Mouse (Mus musculus) MEL (cell line): Measurements from ENCODE around the gene Crtap. TPM values are rescaled to one million over a fixed set of nuclear protein-coding genes. Genes with fewer than 3 reads are reported as not detected.

Experiments used
- DNase-seq: peaks from one replicate; pipeline ENCODE4 v3.0.0; 2011; ENCODE audit warnings: low read depth, low spot score
- H3K27ac ChIP-seq: 2 replicates; pipeline ENCODE4 v1.5.1; 2012; ENCODE audit warnings: low read depth, mild to moderate bottlenecking, control low read depth, low read length, moderate library complexity; ENCODE audit not compliant: control insufficient read depth
- H3K27me3 ChIP-seq, 2 experiments: fragments of 150-350 bp in 1 of 2; sonication (generic) in 1 of 2; 2 replicates each; pipeline ENCODE4 v1.6.1; 2012; ENCODE audit warnings: low read length in 2 of 2, mild to moderate bottlenecking in 2 of 2, improper control_type of control experiment in 1 of 2, moderate library complexity in 1 of 2; ENCODE audit not compliant: insufficient read depth in 2 of 2, control insufficient read depth in 1 of 2
- H3K36me3 ChIP-seq, 2 experiments: 2 replicates each; pipeline ENCODE4 v1.6.1; 2012 to 2014; ENCODE audit warnings: low read length in 2 of 2, improper control_type of control experiment in 1 of 2, inconsistent platforms in 1 of 2, mild to moderate bottlenecking in 1 of 2; ENCODE audit not compliant: insufficient read depth in 2 of 2, control insufficient read depth in 1 of 2
- H3K4me1 ChIP-seq, 2 experiments: fragments of 150-350 bp in 1 of 2; sonication (generic) in 1 of 2; 2 replicates each; pipeline ENCODE4 v1.6.1; 2012; ENCODE audit warnings: low read length in 2 of 2, improper control_type of control experiment in 1 of 2, mild to moderate bottlenecking in 1 of 2; ENCODE audit not compliant: insufficient read depth in 2 of 2, control insufficient read depth in 1 of 2
- H3K4me3 ChIP-seq, 2 experiments: fragments of 150-350 bp in 1 of 2; sonication (generic) in 1 of 2; 2 replicates each; pipeline ENCODE4 v1.5.1; 2012; ENCODE audit warnings: low read depth in 2 of 2, low read length in 2 of 2, mild to moderate bottlenecking in 2 of 2, moderate library complexity in 2 of 2, control low read depth in 1 of 2, improper control_type of control experiment in 1 of 2; ENCODE audit not compliant: control insufficient read depth in 1 of 2, insufficient read depth in 1 of 2
- H3K79me2 ChIP-seq: 2 replicates; pipeline ENCODE4 v1.6.1; 2012; ENCODE audit warnings: mild to moderate bottlenecking, low read length, moderate library complexity; ENCODE audit not compliant: control insufficient read depth, poor library complexity, insufficient read depth
- H3K9ac ChIP-seq: 2 replicates; pipeline ENCODE4 v1.6.1; 2012; ENCODE audit warnings: low read depth, mild to moderate bottlenecking, control low read depth, low read length, moderate library complexity; ENCODE audit not compliant: control insufficient read depth, poor library complexity, severe bottlenecking
- H3K9me3 ChIP-seq: fragments of 150-350 bp; sonication (generic); replicated peaks from 2 replicates; pipeline ENCODE4 v1.6.1; 2012; ENCODE audit warnings: mild to moderate bottlenecking, low read length, improper control_type of control experiment, moderate library complexity; ENCODE audit not compliant: insufficient read depth
- BHLHE40 ChIP-seq: IDR thresholded peaks from 2 replicates; pipeline ENCODE4 v1.6.1; 2012; ENCODE audit warnings: low read depth, mild to moderate bottlenecking, inconsistent platforms, low read length, improper control_type of control experiment, borderline replicate concordance
- CHD2 ChIP-seq: IDR thresholded peaks from 2 replicates; pipeline ENCODE4 v1.6.1; 2011; ENCODE audit warnings: low read length, improper control_type of control experiment
- CTCF ChIP-seq, 3 experiments: IDR thresholded peaks in 2 of 3; conservative IDR thresholded peaks in 1 of 3; 2 replicates each; pipeline ENCODE4 v1.5.1; 2011 to 2012; ENCODE audit warnings: low read length in 3 of 3, low read depth in 2 of 3, mild to moderate bottlenecking in 2 of 3, improper control_type of control experiment in 1 of 3, inconsistent platforms in 1 of 3, mixed read lengths in 1 of 3, moderate library complexity in 1 of 3; ENCODE audit not compliant: control insufficient read depth in 1 of 3, insufficient read depth in 1 of 3, poor library complexity in 1 of 3, severe bottlenecking in 1 of 3
- E2F4 ChIP-seq: IDR thresholded peaks from 2 replicates; pipeline ENCODE4 v1.6.1; 2011; ENCODE audit warnings: low read depth, low read length, improper control_type of control experiment, borderline replicate concordance
- EP300 ChIP-seq, 2 experiments: IDR thresholded peaks; 2 replicates each; pipeline ENCODE4 v1.6.1; 2011; ENCODE audit warnings: improper control_type of control experiment in 2 of 2, low read length in 2 of 2, low read depth in 1 of 2, mild to moderate bottlenecking in 1 of 2
- ETS1 ChIP-seq: IDR thresholded peaks from 2 replicates; pipeline ENCODE4 v1.6.1; 2012; ENCODE audit warnings: low read depth, mild to moderate bottlenecking, inconsistent platforms, low read length, improper control_type of control experiment, moderate library complexity
- GABPA ChIP-seq: IDR thresholded peaks from 2 replicates; pipeline ENCODE4 v1.6.1; 2012; ENCODE audit warnings: low read depth, mild to moderate bottlenecking, inconsistent platforms, low read length, improper control_type of control experiment, moderate library complexity
- GATA1 ChIP-seq: IDR thresholded peaks from 2 replicates; pipeline ENCODE4 v1.6.1; 2011; ENCODE audit warnings: low read depth, low read length, improper control_type of control experiment
- HCFC1 ChIP-seq: IDR thresholded peaks from 2 replicates; pipeline ENCODE4 v1.6.1; 2012; ENCODE audit warnings: low read depth, mild to moderate bottlenecking, inconsistent platforms, low read length, improper control_type of control experiment, moderate library complexity
- JUND ChIP-seq: IDR thresholded peaks from 2 replicates; pipeline ENCODE4 v1.6.1; 2011; ENCODE audit warnings: low read depth, mild to moderate bottlenecking, improper control_type of control experiment, low read length
- KAT2A ChIP-seq: conservative IDR thresholded peaks from 2 replicates; pipeline ENCODE4 v1.6.1; 2012; ENCODE audit warnings: low read depth, low read length, improper control_type of control experiment, inconsistent platforms
- MAFK ChIP-seq: IDR thresholded peaks from 2 replicates; pipeline ENCODE4 v1.6.1; 2011; ENCODE audit warnings: low read depth, mild to moderate bottlenecking, low read length, improper control_type of control experiment, borderline replicate concordance
- MAX ChIP-seq: IDR thresholded peaks from 2 replicates; pipeline ENCODE4 v1.6.1; 2011; ENCODE audit warnings: low read length, improper control_type of control experiment
- MEF2A ChIP-seq: IDR thresholded peaks from 2 replicates; pipeline ENCODE4 v1.6.1; 2014; ENCODE audit warnings: low read depth, mild to moderate bottlenecking, inconsistent platforms, low read length, improper control_type of control experiment; ENCODE audit not compliant: poor library complexity, insufficient replicate concordance, severe bottlenecking; ENCODE audit errors: extremely low read depth
- MXI1 ChIP-seq: IDR thresholded peaks from 2 replicates; pipeline ENCODE4 v1.6.1; 2011; ENCODE audit warnings: mild to moderate bottlenecking, low read depth, low read length, improper control_type of control experiment
- MYB ChIP-seq: IDR thresholded peaks from 2 replicates; pipeline ENCODE4 v1.6.1; 2011; ENCODE audit warnings: mild to moderate bottlenecking, low read depth, low read length, improper control_type of control experiment
- MYC ChIP-seq: IDR thresholded peaks from 2 replicates; pipeline ENCODE4 v1.6.1; 2011; ENCODE audit warnings: low read depth, mild to moderate bottlenecking, low read length, improper control_type of control experiment, moderate library complexity
- NELFE ChIP-seq: IDR thresholded peaks from 2 replicates; pipeline ENCODE4 v1.6.1; 2011; ENCODE audit warnings: low read depth, low read length, improper control_type of control experiment
- POLR2A ChIP-seq, 2 experiments: IDR thresholded peaks; 2 replicates each; pipeline ENCODE4 v1.6.1; 2011 to 2012; ENCODE audit warnings: low read length in 2 of 2, mild to moderate bottlenecking in 2 of 2, control low read depth in 1 of 2, improper control_type of control experiment in 1 of 2, low read depth in 1 of 2, moderate library complexity in 1 of 2; ENCODE audit not compliant: control insufficient read depth in 1 of 2, insufficient read depth in 1 of 2, poor library complexity in 1 of 2
- POLR2AphosphoS2 ChIP-seq: IDR thresholded peaks from 2 replicates; pipeline ENCODE4 v1.6.1; 2011; ENCODE audit warnings: low read length, improper control_type of control experiment
- RCOR1 ChIP-seq: IDR thresholded peaks from 2 replicates; pipeline ENCODE4 v1.6.1; 2012; ENCODE audit warnings: low read depth, mild to moderate bottlenecking, inconsistent platforms, low read length, improper control_type of control experiment
- SIN3A ChIP-seq: IDR thresholded peaks from 2 replicates; pipeline ENCODE4 v1.6.1; 2012; ENCODE audit warnings: low read length, improper control_type of control experiment, inconsistent platforms
- TCF12 ChIP-seq: IDR thresholded peaks from 2 replicates; pipeline ENCODE4 v1.6.1; 2014; ENCODE audit warnings: low read depth, mild to moderate bottlenecking, inconsistent platforms, low read length, improper control_type of control experiment, moderate library complexity
- USF1 ChIP-seq: IDR thresholded peaks from 2 replicates; pipeline ENCODE4 v1.6.1; 2014; ENCODE audit warnings: low read depth, mild to moderate bottlenecking, inconsistent platforms, low read length, improper control_type of control experiment, moderate library complexity
- polyA plus RNA-seq, 2 experiments: library from polyadenylated mRNA; stranded (reverse) in 1 of 2; unstranded in 1 of 2; fragments of >175 nt in 1 of 2; fragments of >200 nt in 1 of 2; gene quantifications; 2 replicates each; pipeline versions ENCODE4 v1.2.1 to v1.2.4; 2012; ENCODE audit warnings: low replicate concordance in 2 of 2, low read depth in 1 of 2; ENCODE audit not compliant: insufficient read length in 2 of 2, insufficient read depth in 1 of 2, missing spikeins in 1 of 2
- total RNA-seq: library from RNA; depleted of rRNA; stranded (reverse); fragments of 300-350 nt; gene quantifications from 2 replicates; pipeline ENCODE4 v1.2.3, GENCODE M21; 2012

Gene Crtap
- total and polyA plus RNA-seq, 3 experiments, result 21.5 to 62.2 TPM; not detected in 1

GRCm38 (mm10) chr9:114428103-114428834, 37.8 kb upstream of the Crtap start:
- Histone ChIP-seq H3K4me1 (peaks cover 4 to 24% of the 10 kb centered on the region in 2 experiments; a peak in 3 of 4 replicates), H3K27me3 (no peaks in the 10 kb centered on the region), H3K9me3 (no peaks in the 10 kb centered on the region), H3K27ac (peak overlapping the region; percentile 74), H3K36me3 (peaks cover 0 to 15% of the 10 kb centered on the region in 2 experiments; a peak in 2 of 4 replicates), H3K79me2 (no peaks in the 10 kb centered on the region), H3K9ac (peak overlapping the region; percentile 48), H3K4me3 (no peak overlapping the region)
- no peak for TF ChIP-seq CHD2
- peak; percentile 89 for TF ChIP-seq MXI1
- no peak for TF ChIP-seq NELFE
- TF ChIP-seq GATA1, result peak; percentile 87
- TF ChIP-seq HCFC1, result 0 out of 2 replicates have a peak, but pooled peaks have one; percentile 45
- peak; percentile 71; the same call in 1 of the 2 replicates for TF ChIP-seq MEF2A
- TF ChIP-seq KAT2A, result peak; percentile 24; the same call in 1 of the 2 replicates
- peak; percentile 78 to 83 for TF ChIP-seq EP300 (IDR thresholded peaks at IDR 0.05; ENCODE audit: low read depth in 1 of 2, low read length in 2 of 2)
- peak; percentile 65 for TF ChIP-seq USF1
- peak; percentile 82 for TF ChIP-seq TCF12
- TF ChIP-seq SIN3A, result peak; percentile 73
- TF ChIP-seq POLR2A (IDR thresholded peaks at IDR 0.05; ENCODE audit: control insufficient read depth in 1 of 2, insufficient read depth in 1 of 2, low read depth in 1 of 2, low read length in 2 of 2, poor library complexity in 1 of 2), result peak; percentile 33 to 41; a peak in 1 of 4 replicates
- TF ChIP-seq MYB, result 0 out of 2 replicates have a peak, but pooled peaks have one; percentile 33
- TF ChIP-seq MAX, result peak; percentile 56
- TF ChIP-seq MAFK, result peak; percentile 82; the same call in 1 of the 2 replicates
- TF ChIP-seq RCOR1, result peak; percentile 91
- 0 out of 2 replicates have a peak, but pooled peaks have one; percentile 58 for TF ChIP-seq JUND
- peak; percentile 100 for TF ChIP-seq BHLHE40
- peak; percentile 94 for TF ChIP-seq ETS1
- TF ChIP-seq GABPA, result peak; percentile 78
- no peak for TF ChIP-seq E2F4
- TF ChIP-seq MYC, result no peak; the same call in 1 of the 2 replicates
- no peak for TF ChIP-seq CTCF (IDR thresholded peaks at IDR 0.05 in 2 of 3, conservative IDR thresholded peaks at IDR 0.05 in 1 of 3; ENCODE audit: control insufficient read depth in 1 of 3, insufficient read depth in 1 of 3, low read depth in 2 of 3, low read length in 3 of 3, poor library complexity in 1 of 3, severe bottlenecking in 1 of 3)
- peak; percentile 36; the same call in 1 of the 2 replicates for TF ChIP-seq POLR2AphosphoS2
- DNase-seq, result peak; percentile 82
